Mouse (Mus musculus) heart, adult 11 months (tissue): ENCODE measurements around the gene Rgs12.
A peak's percentile ranks its signal among the peaks of the same experiment; 100 is the strongest.

ENCODE experiments used
- DNase-seq: peaks from one replicate; pipeline ENCODE4 v3.0.0; 2022

Rgs12 gene

DNA sequence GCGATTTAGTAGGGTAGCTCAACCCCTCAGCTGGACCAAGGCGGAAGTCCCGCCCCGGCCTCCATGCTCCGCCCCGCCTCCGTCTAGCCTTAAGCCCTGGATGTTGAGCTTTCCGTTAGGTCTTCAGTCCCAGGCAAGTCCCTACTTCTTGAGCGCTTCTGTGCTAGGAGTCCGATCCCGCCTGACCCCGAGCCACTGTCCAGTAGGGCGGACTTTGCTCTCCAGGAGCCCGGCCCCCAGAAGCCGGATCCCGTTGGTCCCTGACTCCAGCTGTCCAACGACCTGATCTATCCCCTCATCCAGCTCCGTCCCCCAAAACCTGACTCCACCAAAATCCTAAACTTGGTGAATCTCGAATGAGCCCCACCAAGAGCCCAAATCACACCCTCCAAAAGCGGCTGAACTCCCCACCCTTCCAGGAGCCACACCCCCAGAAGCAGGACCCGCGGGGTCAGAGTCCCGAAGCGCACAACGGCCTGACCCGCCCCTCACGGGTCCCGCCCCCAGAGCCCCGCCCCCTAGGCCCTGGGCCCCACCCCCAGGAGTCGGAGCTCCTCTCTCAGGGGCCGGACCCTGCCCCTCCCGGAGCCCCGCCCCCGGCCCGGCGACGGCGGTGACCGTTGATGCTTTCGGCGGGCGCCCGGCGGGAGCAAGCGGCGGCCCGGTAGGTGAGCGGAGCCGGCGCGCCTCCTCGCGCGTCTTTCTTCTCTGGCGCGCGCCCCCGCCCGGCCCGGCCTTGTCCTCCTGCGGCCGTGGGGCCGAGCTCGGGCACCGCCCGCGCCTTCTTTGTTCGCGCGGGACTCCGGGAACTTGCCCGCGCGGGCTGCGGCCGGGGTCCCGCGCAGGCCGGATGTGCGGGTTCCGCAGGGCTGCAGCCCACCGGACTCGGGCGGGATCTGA is at the start of gene Rgs12:
Gene Rgs12 (plus strand): TSS at position 585 of the 900 bp plus-strand sequence.
- DNase-seq: peak; percentile 99

DNA sequence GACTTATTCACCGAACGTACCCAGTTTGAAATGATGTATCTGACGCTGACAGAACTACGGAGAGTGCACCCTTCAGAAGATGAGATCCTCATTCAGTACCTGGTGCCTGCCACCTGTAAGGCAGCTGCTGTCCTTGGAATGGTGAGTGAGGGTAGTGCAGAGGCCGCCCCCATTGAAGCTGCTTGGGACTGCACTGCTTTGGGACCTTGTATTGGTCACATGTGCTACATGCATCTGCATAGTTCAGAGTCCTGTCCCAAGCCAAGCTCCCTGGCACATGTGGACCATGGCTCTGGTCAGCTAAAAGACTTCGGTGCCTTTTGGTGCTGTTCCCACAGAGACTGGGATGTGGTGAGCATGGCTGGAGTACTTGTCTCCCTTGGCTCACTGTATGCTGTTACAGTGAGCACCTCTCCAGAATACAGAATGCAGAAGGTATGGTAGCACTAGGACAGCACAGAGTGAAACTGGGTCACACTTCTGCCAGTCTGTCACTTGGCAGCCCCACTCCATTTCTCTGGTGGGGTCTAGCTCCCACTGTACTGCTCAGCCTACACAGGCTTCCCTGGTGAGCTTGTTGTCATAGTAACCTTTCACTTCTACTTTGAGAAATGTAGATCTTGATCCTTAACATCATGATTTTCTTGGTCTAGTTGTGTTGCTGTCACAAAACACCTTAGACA is 49.3 kb upstream of the Rgs12 start:
- DNase-seq: no peak

DNA sequence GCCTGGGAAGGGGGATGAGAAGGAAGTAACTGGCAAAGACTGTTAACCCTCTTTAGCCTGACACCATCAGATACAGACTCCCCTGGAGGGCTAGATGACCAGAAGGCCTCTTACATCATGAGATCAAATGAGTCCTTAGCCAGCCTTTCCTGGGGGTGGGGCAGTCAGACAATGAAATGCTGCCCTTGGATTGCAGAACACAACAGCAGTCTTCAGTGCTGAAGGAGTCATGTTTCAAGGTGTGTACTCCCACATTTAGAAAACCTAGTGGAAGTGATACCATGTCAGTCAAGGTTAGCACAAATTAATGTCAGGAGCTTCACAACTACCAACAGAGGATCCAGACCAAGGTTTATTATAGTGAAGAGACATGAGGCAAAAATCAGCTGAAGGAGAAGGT is 46.9 kb upstream of the Rgs12 start:
- no peak for DNase-seq

DNA sequence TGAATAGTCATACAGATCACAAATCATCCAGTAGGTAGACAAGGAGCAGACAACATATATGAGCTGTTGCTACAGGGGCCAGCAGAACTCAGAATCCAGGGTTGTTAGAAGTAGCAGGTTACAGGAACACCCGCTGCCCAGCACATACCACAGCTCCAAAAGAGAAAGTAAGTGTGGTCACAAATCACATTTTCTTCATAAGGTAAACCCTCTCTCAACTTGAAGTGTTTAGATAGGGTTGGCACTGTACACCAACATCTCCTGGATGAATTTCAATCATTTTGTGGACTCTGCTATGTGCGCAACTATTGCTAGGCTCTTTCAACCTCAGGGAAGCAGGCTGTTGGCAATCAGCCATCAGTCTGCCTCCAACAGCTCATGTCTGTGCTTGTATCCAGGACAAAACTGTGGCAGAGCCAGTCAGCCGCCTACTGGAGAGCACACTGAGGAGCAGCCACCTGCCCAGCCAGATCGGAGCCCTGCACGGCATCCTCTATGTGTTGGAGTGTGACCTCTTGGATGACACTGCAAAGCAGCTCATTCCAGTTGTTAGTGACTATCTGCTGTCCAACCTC is 46.3 kb upstream of the Rgs12 start:
- peak; percentile 88 for DNase-seq

DNA sequence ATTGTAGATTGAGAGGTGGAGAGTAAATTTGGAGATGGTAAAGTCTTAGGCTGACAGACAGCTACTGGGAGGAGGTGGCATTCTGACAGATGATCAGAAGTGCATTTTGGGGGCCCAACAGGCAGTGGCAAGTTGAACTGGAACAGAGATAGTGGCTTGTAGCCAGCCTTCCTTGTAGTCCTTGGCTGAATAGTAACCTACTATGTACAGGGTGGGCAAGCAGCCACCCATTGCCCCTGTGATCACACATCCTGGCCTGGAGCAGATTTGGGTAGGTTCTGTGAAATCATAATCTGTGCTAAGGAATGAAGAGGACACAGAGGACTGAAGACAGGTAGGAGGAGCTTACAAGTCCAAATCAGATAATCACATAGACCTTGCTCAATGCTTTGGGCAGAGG is 44.8 kb upstream of the Rgs12 start:
- DNase-seq: no peak

DNA sequence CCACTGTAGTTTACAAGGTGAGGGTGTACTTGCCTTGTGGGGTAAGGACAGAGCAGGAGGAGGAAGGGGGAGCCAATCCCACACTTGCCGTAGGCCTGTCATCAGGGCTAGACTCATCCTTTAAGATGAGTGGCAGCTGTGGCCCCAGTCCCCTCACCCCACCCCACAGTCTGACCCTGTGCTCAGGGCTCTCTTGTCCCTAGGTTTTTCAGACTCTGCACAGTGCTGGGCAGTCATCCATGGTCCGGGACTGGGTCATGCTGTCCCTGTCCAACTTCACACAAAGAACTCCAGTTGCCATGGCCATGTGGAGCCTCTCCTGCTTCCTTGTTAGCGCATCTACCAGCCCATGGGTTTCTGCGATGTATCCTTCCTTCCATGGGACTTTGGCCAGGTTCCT is 42.0 kb upstream of the Rgs12 start:
- no peak for DNase-seq

DNA sequence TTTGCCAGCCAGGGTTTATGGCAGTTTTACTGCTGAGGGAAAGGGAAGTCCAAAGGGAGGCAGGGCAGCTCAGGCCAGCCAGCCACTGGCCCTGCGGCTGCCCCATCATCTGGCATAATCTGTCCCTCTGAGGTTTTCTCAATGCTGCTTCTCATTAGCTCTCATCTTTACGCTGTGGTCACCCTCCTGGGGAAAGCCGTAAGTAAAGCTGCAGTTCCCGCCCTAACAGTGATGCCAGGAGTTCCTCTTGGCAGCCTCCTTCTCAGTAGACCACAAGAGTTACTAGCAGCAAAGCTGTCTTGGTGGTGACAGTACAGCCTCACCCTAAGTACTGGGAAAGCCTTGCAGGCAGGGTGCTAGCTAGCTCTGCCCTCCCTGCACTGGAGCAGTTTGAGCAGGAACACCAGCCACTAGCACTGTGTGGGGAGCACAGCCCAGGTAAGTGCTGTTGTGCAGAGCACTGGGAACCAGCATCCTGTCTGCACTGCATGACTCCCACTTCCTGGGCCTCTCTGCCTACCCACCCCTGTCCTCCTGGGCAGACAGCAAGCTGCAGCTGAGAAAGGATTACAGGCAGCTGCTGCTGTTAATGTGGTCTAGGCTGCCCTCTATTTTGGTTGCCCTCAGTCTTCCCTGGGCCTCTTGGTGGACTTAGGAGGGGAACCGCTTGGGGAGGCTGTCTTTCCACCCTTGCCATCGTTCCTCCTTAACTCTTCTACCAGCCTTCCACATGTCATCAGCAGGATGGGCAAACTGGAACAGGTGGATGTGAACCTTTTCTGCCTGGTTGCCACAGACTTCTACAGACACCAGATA is 41.1 kb upstream of the Rgs12 start, which contains the start of gene Msantd1:
Gene Msantd1 (plus strand): TSS at position 103 of the 816 bp plus-strand sequence.
- peak; percentile 91 for DNase-seq

DNA sequence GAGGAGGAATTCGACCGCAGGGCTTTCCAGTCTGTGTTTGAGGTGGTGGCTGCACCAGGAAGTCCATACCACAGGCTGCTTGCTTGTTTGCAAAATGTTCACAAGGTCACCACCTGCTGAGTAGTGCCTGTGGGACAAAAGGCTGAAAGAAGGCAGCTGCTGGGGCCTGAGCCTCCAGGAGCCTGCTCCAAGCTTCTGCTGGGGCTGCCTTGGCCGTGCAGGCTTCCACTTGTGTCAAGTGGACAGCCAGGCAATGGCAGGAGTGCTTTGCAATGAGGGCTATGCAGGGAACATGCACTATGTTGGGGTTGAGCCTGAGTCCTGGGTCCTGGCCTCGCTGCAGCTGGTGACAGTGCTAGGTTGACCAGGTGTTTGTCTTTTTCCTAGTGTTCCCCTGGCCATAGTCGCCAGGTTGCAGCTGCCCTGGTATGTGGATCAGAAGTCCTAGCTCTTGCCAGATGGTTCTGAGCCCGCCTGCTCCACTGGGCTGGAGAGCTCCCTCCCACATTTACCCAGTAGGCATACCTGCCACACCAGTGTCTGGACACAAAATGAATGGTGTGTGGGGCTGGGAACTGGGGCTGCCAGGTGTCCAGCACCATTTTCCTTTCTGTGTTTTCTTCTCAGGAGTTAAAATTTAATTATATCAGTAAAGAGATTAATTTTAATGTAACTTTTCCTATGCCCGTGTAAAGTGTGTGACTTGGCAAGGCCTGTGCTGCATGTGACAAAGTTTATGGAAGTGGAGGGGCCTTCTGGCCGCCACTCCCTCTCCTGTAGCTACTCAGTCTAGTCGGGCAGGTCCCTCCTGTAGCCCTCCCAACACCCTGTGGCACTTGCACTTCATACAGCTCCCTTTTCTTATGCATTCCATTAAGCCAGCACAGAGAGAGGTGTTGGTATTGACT is 40.3 kb upstream of the Rgs12 start:
- DNase-seq: peak; percentile 93

DNA sequence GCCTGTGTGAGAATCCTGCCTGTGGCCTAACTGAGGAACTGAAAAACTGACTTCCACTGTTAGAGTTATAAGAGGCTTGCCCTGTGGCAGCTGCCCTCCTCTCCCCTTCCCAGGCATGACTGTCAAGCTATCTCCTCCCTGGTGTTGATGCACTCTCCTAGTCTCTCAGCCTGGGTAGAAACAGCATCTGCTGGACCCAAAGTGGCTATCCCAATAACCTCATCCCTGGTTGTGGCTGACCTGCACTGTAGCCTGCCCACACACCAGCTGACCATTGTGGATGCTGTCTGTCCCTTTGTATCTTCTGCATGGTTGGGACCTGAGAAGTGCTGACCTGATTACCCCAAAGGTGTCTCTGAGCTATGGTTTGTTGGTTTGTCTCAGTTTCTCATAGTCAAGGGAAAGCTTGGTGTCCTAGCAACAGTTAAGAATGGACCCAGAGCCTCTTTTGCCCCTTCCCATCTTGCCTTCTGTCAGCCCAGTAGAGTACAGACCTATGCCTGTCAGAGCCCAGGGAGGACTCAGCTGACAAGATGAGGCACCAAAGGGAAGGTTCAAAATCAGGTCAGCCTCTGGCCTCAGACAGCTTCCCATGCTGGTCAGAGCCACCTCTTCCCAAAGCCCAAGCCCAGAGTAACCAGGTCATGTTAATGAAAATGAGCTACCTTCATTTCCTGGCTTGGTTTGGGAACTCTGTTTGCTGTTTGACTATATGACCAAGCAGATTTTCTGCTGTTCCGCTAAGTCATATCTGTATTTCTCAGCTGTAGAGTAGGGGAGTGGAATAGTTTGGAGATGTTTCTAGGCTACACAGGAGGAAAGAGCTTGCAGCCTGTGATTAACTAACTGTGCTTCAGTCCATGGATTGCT is 39.4 kb upstream of the Rgs12 start:
- DNase-seq: no peak

DNA sequence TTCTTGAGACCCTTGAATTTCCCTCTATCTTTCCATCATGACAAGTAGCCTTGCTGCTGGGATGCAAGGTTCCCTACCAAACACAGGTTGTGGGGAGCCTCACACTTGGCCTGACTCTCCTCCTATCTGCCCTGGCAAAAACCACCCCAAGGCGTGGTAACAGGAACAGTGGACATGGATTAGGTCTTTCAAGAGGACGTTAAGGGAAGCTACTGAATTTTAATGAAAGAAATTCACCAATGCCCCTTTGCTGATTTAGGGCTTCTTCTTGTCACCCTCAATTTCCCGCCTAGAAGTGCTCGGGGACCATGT is 38.8 kb upstream of the Rgs12 start:
- DNase-seq: no peak

DNA sequence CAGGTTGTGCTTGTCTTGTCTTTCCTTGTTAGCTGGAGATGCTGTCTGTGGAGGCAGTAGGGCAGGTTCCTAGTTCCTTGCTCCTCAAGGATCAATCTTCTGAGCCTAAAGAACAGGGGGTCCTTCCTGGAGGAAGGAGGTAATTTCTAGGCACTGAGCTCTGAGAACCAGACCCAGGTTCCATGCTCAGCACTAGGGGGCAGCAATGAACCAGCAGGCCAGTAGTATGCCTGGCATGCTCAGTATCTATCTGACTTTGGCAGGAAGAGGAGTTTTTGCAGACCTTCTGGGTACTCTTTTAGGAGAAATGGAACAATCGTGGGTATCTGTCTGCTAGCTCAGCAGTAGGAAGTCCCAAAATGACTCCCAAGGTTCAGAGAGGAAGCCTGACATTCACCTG is 33.4 kb upstream of the Rgs12 start:
- DNase-seq: peak; percentile 96

DNA sequence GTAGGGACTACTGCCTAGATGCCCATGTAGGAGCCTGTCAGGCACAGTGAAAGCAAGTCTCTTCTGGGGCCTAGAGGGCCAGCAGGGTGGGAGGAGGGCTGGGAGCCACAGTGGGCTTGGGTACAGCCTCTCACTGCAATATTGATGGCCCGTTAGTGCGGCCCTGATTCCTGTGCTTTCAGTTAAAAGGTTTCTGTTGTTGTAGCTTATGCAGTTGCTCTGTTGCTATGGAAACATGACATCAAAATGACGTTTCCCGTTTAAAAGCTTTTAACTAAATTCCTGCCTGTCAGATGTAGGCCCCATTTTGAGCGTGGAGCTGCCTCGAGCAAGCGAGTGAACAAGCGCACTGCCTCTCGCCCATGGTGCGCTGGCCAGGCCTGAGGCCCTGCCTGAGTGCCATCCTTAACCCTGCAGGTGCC is 32.0 kb upstream of the Rgs12 start:
- no peak for DNase-seq

DNA sequence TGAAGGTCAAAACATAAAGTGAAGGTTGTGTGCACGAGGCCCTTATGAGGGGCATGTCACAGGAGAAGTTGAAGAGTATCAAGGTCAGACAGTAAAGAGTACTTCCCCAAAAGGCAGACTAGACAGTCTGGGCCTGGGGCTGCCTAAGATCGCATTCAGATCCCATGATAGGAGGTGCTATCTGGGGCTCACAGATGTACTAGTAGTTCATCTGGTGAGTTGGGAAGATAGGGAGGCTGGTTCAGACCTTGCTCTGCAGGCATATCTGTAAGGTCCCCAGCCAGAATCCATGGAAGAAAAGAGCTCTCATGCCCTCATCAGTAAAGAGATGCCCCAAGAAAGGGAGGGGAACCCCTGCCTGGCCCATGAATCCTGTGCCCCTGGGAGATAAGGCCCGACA is 30.5 kb upstream of the Rgs12 start:
- DNase-seq: no peak

DNA sequence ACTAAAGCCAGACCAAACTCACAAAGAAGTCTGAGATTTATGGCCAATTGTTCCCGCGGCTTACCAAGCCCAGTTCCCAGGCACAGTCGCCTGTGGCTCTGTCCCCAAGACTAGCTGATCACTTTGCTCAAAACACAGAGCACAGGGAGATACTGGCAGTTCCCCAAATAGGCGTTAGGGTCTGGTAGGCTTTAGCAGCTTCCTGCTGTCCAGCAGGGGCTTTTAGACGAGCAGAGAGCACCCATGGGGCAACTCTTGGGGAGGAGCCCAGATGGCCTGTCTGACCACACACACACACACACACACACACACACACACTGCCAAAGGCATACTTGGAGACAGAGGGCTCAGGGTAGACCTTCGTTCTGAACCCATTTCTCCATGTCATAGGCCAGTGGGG is 26.7 kb upstream of the Rgs12 start:
- no peak for DNase-seq

DNA sequence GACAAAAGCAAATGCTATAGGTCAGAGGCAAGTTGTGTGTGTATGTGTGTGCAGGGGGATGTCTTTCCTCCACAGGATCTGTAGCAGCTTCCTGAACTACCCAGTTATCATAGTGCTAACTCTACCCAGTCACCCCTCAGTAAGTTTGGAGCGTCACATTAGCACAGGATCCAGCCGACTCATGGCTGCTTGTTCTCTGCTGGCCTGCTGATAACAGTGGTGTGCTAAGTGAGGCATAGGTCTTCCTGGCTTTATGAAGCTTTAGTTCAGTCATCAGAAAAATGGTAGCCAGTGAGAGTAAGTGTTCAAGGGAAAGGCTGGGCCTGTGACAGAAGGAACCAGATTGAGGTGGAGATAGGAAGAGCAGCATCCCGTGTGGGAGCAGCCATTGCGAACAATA is 25.3 kb upstream of the Rgs12 start:
- no peak for DNase-seq

DNA sequence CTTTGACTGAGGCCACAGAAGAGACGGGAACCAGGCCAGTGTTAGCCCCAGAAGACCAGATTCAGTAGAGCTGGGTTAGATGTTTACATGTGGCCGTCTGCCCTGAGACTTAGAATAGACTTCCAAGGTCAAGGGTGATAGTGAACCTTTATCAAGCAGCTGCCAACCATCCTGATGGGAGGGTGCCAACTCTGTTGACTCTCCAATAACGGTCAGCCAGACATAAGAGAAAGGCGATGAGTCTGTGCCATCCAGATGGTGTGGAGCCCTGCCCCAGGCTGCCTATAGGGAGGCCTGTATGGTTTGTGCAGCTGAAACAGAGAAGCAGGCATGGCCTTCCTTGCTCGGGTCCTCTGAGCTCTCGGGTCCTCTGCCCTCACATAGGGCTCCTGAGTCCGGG is 24.7 kb upstream of the Rgs12 start:
- DNase-seq: no peak

DNA sequence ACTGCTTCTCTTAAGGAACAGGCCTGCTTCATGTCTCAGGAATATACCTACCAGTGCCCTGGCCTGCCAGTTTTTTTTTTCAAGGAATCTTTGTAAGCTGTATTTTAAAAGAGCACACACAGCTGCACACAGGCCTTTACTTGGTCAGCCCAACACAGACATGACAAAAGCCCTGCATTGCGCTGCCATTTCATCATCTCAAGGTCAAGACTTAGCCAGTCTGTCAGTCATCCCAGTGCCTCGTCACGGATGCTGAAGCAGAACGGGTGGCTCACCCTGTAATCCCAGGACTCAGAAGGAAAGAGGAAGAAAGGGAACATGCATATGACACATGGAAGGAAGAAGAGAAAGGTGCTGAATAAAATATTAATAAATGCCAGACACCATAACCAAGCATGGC is 21.6 kb upstream of the Rgs12 start:
- DNase-seq: no peak

DNA sequence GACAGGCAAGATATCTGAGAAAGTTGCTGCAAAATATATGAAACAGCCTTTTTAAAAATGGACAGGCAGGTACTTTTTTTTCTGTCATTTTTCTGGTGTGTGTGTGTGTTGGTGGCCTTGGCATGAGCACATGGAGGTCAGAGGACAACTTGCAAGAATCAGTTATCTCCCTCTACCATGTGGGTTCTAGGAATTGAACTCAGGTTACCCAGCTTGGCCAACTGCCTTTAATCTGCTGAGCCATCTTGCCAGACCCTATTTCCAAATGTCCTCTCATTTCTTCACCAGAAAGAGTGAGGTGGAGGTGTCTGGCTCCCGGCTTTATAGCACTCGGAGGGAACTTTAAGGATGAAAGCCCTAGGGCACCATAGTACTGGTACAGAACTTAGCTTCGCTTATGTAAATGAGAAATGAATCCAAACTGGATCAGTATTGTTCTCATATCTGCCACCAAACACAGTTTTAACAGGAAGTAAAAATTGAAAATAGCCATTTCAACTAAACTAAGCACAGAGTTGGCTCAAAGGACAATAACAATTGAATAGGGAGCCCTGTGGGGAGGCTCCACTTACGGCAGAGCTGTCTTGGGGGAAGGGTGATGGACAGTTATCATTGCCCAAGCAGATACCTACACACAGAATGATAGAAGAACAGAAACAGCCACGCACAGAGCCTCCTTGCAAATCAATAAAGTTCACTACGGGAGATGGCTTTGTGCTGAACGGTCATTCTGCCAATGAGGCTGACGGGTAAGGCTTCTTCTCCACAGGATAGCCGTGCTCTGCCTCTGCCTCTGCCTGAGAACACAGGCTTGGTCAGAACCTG is 18.9 kb upstream of the Rgs12 start:
- DNase-seq: no peak

DNA sequence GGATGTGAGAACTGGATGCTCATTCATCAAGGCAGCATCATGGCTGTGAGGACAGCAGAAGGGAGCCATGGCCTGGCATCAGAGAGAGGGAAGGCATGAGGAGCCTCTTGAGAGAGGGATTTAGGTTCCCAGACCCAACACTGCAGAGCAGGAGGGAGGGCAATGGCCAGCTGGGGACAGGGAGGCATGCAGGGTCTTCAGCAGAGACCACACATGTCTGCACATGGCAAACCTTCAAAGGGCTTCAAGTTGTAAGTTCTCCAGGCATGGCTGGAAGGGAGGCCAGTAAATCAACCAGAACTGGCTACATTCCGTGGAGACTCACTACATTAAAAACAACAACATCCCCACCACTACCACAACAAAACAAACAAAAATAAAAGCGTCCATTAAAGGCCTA is 18.2 kb upstream of the Rgs12 start:
- no peak for DNase-seq
